Mouse (Mus musculus) hindlimb bud, embryonic 11.5 days (tissue): ENCODE results near the gene Cenpc1.

Experiments used
- DNase-seq: peaks from one replicate; pipeline ENCODE4 v3.0.0-alpha.2; 2012; ENCODE audit warnings: low read depth, low spot score; ENCODE audit errors: extremely low spot score

The Cenpc1 gene

GRCm38 (mm10) chr5:85996545-85997510, 68.6 kb downstream of the Cenpc1 start:
- DNase-seq = no peak

GRCm38 (mm10) chr5:85994551-85994950, 70.8 kb downstream of the Cenpc1 start:
- DNase-seq = no peak

- DNase-seq = no peak
Measured at GRCm38 (mm10) chr5:85992805-85993721, 72.3 kb downstream of the Cenpc1 start.

- no peak for DNase-seq
Measured at GRCm38 (mm10) chr5:85992055-85992454, 73.3 kb downstream of the Cenpc1 start.

- DNase-seq = no peak
Measured at GRCm38 (mm10) chr5:85987516-85987863, 77.9 kb downstream of the Cenpc1 start.

GRCm38 (mm10) chr5:85986734-85987515, 78.5 kb downstream of the Cenpc1 start:
- no peak for DNase-seq

- DNase-seq = no peak
Measured at GRCm38 (mm10) chr5:85977646-85978426, 87.5 kb downstream of the Cenpc1 start.

GRCm38 (mm10) chr5:85962791-85963190, 102.6 kb downstream of the Cenpc1 start:
- no peak for DNase-seq
